Mouse (Mus musculus) cerebellum, adult (tissue): ENCODE measurements around the gene Morn2.

Source experiments
- ATAC-seq: cut with Nextera tagmentation; 2 replicates; pipeline ENCODE4 v1.9.2; 2017; ENCODE audit warnings: mild to moderate bottlenecking, moderate library complexity, mixed read lengths; ENCODE audit not compliant: insufficient number of reproducible peaks, low FRiP score, low TSS enrichment

Morn2 gene

GRCm38 (mm10) chr17:80323015-80323414 is 33.0 kb downstream of the Morn2 start:
- no peak for ATAC-seq

DNA sequence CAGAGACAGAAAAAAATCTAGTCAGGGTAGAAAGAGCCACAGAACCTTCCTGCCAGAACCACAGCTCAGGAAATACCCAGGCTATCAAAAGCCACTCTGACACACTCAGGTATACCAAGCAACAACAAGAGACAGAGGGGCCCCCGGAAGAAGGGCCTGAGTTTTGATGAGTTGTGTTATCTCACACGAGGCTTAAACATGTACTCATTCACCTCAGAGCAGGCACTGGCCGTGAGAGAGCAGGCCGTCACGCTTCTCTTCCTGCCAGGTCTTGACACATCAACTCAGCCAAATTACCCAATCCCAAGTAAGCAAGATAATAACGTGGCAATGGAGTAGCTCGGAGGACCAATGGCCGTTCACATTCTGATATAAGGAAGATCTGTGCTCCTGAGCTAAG is 33.7 kb downstream of the Morn2 start:
- no peak for ATAC-seq

GRCm38 (mm10) chr17:80324521-80324920 is 34.5 kb downstream of the Morn2 start:
- no peak for ATAC-seq

GRCm38 (mm10) chr17:80325456-80325855 is 35.5 kb downstream of the Morn2 start:
- ATAC-seq: no peak

GRCm38 (mm10) chr17:80326431-80326830 is 36.4 kb downstream of the Morn2 start:
- no peak for ATAC-seq

- no peak for ATAC-seq
Observed at GRCm38 (mm10) chr17:80332386-80332785, 42.4 kb downstream of the Morn2 start.

GRCm38 (mm10) chr17:80345277-80345676 is 55.3 kb downstream of the Morn2 start:
- no peak for ATAC-seq

DNA sequence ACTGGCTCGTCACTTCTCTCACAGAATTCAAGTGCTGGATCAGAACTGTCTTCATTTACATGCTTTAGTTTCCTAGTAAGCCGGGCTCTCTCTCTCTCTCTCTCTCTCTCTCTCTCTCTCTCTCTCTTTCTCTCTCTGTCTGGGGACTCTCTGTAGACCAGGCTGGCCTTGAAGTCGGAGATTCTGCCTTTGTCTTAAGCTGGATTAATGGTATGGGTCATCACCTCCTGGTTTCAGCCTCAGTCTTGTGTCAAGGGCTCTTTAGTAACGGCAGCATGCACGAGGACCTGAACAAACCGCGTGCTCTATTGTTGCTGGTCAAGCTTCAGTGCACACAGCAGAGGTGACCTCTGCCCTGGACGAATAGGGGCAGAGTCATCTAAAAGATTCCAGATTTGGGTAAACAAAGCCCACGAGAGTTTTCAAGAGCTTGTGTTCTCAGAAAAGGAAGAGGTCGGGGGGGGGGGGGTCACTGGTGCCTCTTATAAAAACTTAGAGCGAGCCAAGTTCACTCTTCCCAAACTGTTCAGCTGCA is 56.7 kb downstream of the Morn2 start:
- no peak for ATAC-seq
